Mouse (Mus musculus) midbrain, embryonic 13.5 days (tissue): ENCODE data around the gene Prr12. TPM values are rescaled to one million over a fixed set of nuclear protein-coding genes. Genes with fewer than 3 reads are reported as not detected.
A peak's percentile ranks its signal among the peaks of the same experiment; 100 is the strongest.

Source experiments
- ATAC-seq: fragments of 200-750 bp; cut with Nextera tagmentation; 2 replicates; pipeline ENCODE4 v1.8.0; 2017; ENCODE audit warnings: mild to moderate bottlenecking, moderate TSS enrichment, moderate library complexity
- H3K27ac ChIP-seq: fragments of 300-500 bp; sonication (generic); 2 replicates; pipeline ENCODE4 v1.5.1; 2015; ENCODE audit warnings: inconsistent platforms, mild to moderate bottlenecking, moderate library complexity
- H3K27me3 ChIP-seq: fragments of 300-500 bp; sonication (generic); 2 replicates; pipeline ENCODE4 v1.6.1; 2015; ENCODE audit warnings: mild to moderate bottlenecking, inconsistent platforms
- H3K36me3 ChIP-seq: fragments of 300-500 bp; sonication (generic); 2 replicates; pipeline ENCODE4 v1.6.1; 2015; ENCODE audit warnings: mild to moderate bottlenecking, inconsistent platforms
- H3K4me1 ChIP-seq: fragments of 300-500 bp; sonication (generic); replicated peaks from 2 replicates; pipeline ENCODE4 v1.6.1; 2015; ENCODE audit warnings: inconsistent platforms
- H3K4me2 ChIP-seq: fragments of 300-500 bp; sonication (generic); replicated peaks from 2 replicates; pipeline ENCODE4 v1.6.1; 2015; ENCODE audit warnings: moderate library complexity, mild to moderate bottlenecking, inconsistent platforms
- H3K4me3 ChIP-seq: fragments of 300-500 bp; sonication (generic); replicated peaks from 2 replicates; pipeline ENCODE4 v1.5.1; 2015; ENCODE audit warnings: mild to moderate bottlenecking, inconsistent platforms
- H3K9ac ChIP-seq: fragments of 300-500 bp; sonication (generic); replicated peaks from 2 replicates; pipeline ENCODE4 v1.6.1; 2015; ENCODE audit warnings: mild to moderate bottlenecking, inconsistent platforms
- H3K9me3 ChIP-seq: fragments of 300-500 bp; sonication (generic); 2 replicates; pipeline ENCODE4 v1.6.1; 2016; ENCODE audit warnings: mild to moderate bottlenecking, inconsistent platforms
- WGBS: fragments of 180-500 bp; shearing (Covaris S2); methylation state at CpG from one replicate; pipeline ENCODE4 v1.1.7; 2015; 5-methylcytosine and 5-hydroxymethylcytosine counted together
- microRNA-seq: library from miRNA; unstranded; fragments of <30 nt; microRNA quantifications from one replicate; pipeline ENCODE4, GENCODE M21; 2016
- polyA plus RNA-seq: library from polyadenylated mRNA; unstranded; fragments of >200 nt; fragmentation: Nextera tagmentation; extraction: Ambion mirVana; gene quantifications from 2 replicates; pipeline ENCODE4 v1.2.1, GENCODE M21; 2015

The Prr12 gene
- polyA plus RNA-seq, 1 experiment from 2014 or later: 17.0 TPM

DNA sequence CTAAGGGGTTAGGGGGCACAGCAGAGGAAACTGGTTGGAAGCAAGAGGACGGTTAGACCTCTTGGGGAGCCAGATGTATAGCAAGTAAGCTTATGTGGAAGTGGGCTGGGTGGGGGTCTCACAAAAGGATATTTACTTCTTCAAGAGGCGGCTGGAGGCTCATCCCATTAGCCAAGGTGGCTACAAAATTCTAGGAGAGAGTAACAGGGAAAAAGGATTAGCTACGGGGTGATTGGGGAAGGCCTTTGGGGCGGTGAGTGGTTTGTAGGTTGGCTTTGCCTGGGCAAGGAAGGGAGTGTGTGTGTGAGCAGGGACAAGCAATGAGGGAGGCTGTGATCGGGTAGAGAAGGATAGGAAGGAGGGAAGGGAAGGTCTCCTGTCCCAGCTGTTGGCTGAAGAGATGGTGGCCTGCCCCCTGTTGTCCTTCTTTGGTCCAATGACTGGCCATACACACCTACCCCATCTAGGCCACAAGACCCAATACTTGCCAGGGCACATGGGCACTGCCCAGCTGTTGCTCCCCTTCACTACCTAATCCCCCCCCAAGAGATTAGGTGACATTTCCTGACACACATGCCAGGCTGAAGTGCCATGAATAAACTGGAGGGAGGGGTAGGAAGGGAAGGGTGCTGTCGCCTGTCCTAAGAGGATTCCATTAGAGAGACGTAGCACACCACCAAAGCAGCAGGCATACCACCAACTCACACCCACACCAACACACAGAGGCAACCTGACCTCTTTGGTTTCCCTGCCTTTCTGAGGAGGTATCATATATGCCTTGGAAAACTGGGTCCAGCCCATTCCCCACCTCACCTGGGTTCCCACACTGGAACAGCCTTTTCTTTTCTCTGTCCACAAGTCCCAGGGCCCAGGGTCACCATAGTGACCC lies 68.5 kb downstream of the Prr12 start:
- WGBS: 59% methylated on average over 7 of the region's 7 CpGs
- Histone ChIP-seq H3K4me3 (peak overlapping the region; percentile 94), H3K9me3 (no peaks in the 10 kb centered on the region), H3K27ac (peak overlapping the region; percentile 95), H3K27me3 (no peaks in the 10 kb centered on the region), H3K4me1 (peaks cover 40% of the 10 kb centered on the region), H3K4me2 (peak overlapping the region; percentile 65), H3K9ac (peak overlapping the region; percentile 52), H3K36me3 (peaks cover 37% of the 10 kb centered on the region)
- no peak for ATAC-seq

DNA sequence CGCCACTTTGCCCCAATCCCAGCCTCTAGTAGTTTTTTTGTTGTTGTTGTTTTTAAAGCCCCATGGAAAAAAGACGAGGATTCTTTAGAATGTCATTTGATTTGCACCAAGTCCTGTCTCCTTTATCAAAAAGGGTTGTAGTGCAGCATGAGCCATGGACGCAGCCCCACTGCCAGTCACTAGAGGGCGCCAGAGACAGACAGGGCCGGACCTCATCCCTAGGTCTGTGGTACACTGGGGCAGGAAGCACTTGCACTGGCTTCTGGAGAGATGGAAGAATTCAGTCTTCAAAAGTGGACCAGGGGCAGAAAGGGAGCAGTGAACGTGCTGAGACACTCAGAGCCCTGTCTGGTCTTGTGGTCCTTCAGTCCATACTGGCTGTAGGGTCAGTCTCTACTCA lies 69.6 kb downstream of the Prr12 start:
- H3K27ac ChIP-seq: peak overlapping the region; percentile 95; the same call in 1 of the 2 replicates
- WGBS: 39% methylated on average over 6 of the region's 6 CpGs
- no peak for ATAC-seq
- H3K9me3 ChIP-seq: no peaks in the 10 kb centered on the region
- peak overlapping the region; percentile 65 for H3K4me2 ChIP-seq
- peaks cover 31% of the 10 kb centered on the region for H3K4me1 ChIP-seq
- H3K27me3 ChIP-seq: no peaks in the 10 kb centered on the region
- no peak overlapping the region for H3K9ac ChIP-seq
- peaks cover 48% of the 10 kb centered on the region for H3K36me3 ChIP-seq
- no peak overlapping the region for H3K4me3 ChIP-seq

GRCm38 (mm10) chr7:44981539-44981938 lies 71.1 kb downstream of the Prr12 start:
- H3K36me3 ChIP-seq: peaks cover 63% of the 10 kb centered on the region

DNA sequence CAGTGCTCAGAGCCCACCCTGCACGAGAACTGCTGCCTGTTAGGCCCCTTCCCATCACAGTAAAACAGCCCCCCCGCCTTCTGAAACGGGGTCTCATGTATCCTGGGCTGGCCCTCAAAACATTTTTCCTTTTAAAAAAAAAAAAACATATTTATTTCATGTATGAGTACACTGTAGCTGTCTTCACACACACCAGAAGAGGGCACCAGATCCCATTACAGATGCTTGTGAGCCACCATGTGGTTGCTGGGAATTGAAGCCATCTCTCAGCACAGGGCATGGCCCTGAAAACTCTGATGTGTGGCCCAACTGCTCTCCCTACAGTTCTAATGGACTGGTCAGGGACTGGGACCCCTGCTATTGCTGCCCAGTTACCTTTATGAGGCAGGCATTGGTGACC lies 74.4 kb downstream of the Prr12 start:
- Histone ChIP-seq H3K36me3 (peaks cover 77% of the 10 kb centered on the region), H3K27ac (no peak overlapping the region), H3K27me3 (no peaks in the 10 kb centered on the region), H3K4me3 (no peak overlapping the region), H3K9me3 (no peaks in the 10 kb centered on the region), H3K4me1 (peaks cover 21% of the 10 kb centered on the region), H3K4me2 (no peak overlapping the region), H3K9ac (no peak overlapping the region)
- 99% methylated on average over 3 of the region's 3 CpGs for WGBS
- no peak for ATAC-seq

More at GRCm38 (mm10) chr7:44981539-44981938, 71.1 kb downstream of the Prr12 start:
- no peak overlapping the region for H3K27ac ChIP-seq
- WGBS: 95% methylated on average over 8 of the region's 8 CpGs
- no peak for ATAC-seq
- no peak overlapping the region for H3K4me3 ChIP-seq
- no peaks in the 10 kb centered on the region for H3K27me3 ChIP-seq
- H3K9ac ChIP-seq: no peak overlapping the region
- H3K4me2 ChIP-seq: no peak overlapping the region
- H3K9me3 ChIP-seq: no peaks in the 10 kb centered on the region
- peaks cover 25% of the 10 kb centered on the region for H3K4me1 ChIP-seq

Small RNAs within 50 kb of the gene (microRNA-seq; reads per million reads assigned to microRNA genes)
- gene Mir7054: 0.82 reads per million

Other genes starting within 250 kb of the Prr12 start
- gene Nup62, start 236.8 kb downstream of the Prr12 start, polyA plus RNA-seq: 55.7 and 61.3 TPM in 2 replicates
- gene Il4i1, start 236.5 kb downstream of the Prr12 start, polyA plus RNA-seq: 2.0 and 2.1 TPM in 2 replicates
- gene Atf5, start 236.2 kb downstream of the Prr12 start, polyA plus RNA-seq: 3.8 and 5.4 TPM in 2 replicates
- gene Akt1s1, start 203.9 kb downstream of the Prr12 start, polyA plus RNA-seq: 78.9 and 88.2 TPM in 2 replicates
- gene Tbc1d17, start 203.8 kb downstream of the Prr12 start, polyA plus RNA-seq: 109 and 110 TPM in 2 replicates
- gene Pnkp, start 195.7 kb downstream of the Prr12 start, polyA plus RNA-seq: 32.3 and 38.5 TPM in 2 replicates
- 524 and 584 TPM in 2 replicates for gene Ptov1, start 183.1 kb downstream of the Prr12 start, polyA plus RNA-seq
- 151 and 162 TPM in 2 replicates for gene Med25, start 160.2 kb downstream of the Prr12 start, polyA plus RNA-seq
- gene Fuz, start 156.8 kb downstream of the Prr12 start, polyA plus RNA-seq: 24.2 and 26.9 TPM in 2 replicates
- gene Ap2a1, start 123.4 kb downstream of the Prr12 start, polyA plus RNA-seq: 98.1 and 98.6 TPM in 2 replicates
- 0.17 TPM in 1 of 2 replicates, not detected in the other for gene Tsks, start 109.7 kb downstream of the Prr12 start, polyA plus RNA-seq
- 47.0 and 56.0 TPM in 2 replicates for gene Cpt1c, start 78.0 kb downstream of the Prr12 start, polyA plus RNA-seq
- 784 and 789 TPM in 2 replicates for gene Prmt1, start 66.3 kb downstream of the Prr12 start, polyA plus RNA-seq
- 63.0 and 70.7 TPM in 2 replicates for gene Irf3, start 55.2 kb downstream of the Prr12 start, polyA plus RNA-seq
- gene Bcl2l12, start 54.2 kb downstream of the Prr12 start, polyA plus RNA-seq: 21.3 and 21.6 TPM in 2 replicates
- gene Scaf1, start 36.5 kb downstream of the Prr12 start, polyA plus RNA-seq: 38.1 and 47.7 TPM in 2 replicates
- 8.4 and 9.6 TPM in 2 replicates for gene Rras, start 34.9 kb downstream of the Prr12 start, polyA plus RNA-seq
- 56.5 and 61.8 TPM in 2 replicates for gene Nosip, start 9.5 kb upstream of the Prr12 start, polyA plus RNA-seq
- gene Prrg2, start 9.8 kb upstream of the Prr12 start, polyA plus RNA-seq: 13.2 and 14.5 TPM in 2 replicates
- gene Rcn3, start 39.3 kb upstream of the Prr12 start, polyA plus RNA-seq: 57.7 and 69.8 TPM in 2 replicates
- gene Fcgrt, start 51.0 kb upstream of the Prr12 start, polyA plus RNA-seq: 17.6 and 18.4 TPM in 2 replicates
- gene Rps11, start 71.6 kb upstream of the Prr12 start, polyA plus RNA-seq: 1,074 TPM in 2 replicates
- 838 and 877 TPM in 2 replicates for gene Rpl13a, start 75.9 kb upstream of the Prr12 start, polyA plus RNA-seq
- 0.24 TPM in 1 of 2 replicates, not detected in the other for gene Gm45713, start 83.3 kb upstream of the Prr12 start, polyA plus RNA-seq
- gene Flt3l, start 83.6 kb upstream of the Prr12 start, polyA plus RNA-seq: 0.82 and 1.3 TPM in 2 replicates
- 93.0 and 96.0 TPM in 2 replicates for gene Pih1d1, start 101.4 kb upstream of the Prr12 start, polyA plus RNA-seq
- gene Aldh16a1, start 101.7 kb upstream of the Prr12 start, polyA plus RNA-seq: 24.7 and 27.2 TPM in 2 replicates
- gene Slc17a7, start 111.1 kb upstream of the Prr12 start, polyA plus RNA-seq: 0.34 and 1.8 TPM in 2 replicates
- not detected in 2 replicates for gene Gfy, start 126.7 kb upstream of the Prr12 start, polyA plus RNA-seq
- gene Pth2, start 128.1 kb upstream of the Prr12 start, polyA plus RNA-seq: 1.8 and 2.1 TPM in 2 replicates
- 0.59 and 0.97 TPM in 2 replicates for gene Ccdc155, start 152.0 kb upstream of the Prr12 start, polyA plus RNA-seq
- gene Dkkl1, start 159.3 kb upstream of the Prr12 start, polyA plus RNA-seq: 1.5 and 1.6 TPM in 2 replicates
- gene Tead2, start 162.9 kb upstream of the Prr12 start, polyA plus RNA-seq: 112 and 124 TPM in 2 replicates
- gene Cd37, start 186.2 kb upstream of the Prr12 start, polyA plus RNA-seq: 0.84 and 1.5 TPM in 2 replicates
- gene Slc6a16, start 188.2 kb upstream of the Prr12 start, polyA plus RNA-seq: 0.24 and 0.28 TPM in 2 replicates
- gene Slc6a21, start 224.6 kb upstream of the Prr12 start, polyA plus RNA-seq: not detected in 2 replicates